In genomic region chr7:82248953-82249695, GRCm38 (mm10) we compare ENCODE assay signal across 20 mouse cellular contexts.
DNase-seq lines count a peak whose midpoint lies in the region; ATAC-seq lines count a peak whose summit lies in the region.
"Had no signal": no experiment of that assay in that cellular context is flagged by ENCODE, and none has a peak within 500 bp of the region (broad histone marks: within the 10 kb centered on the region; RNA-seq: fewer than 3 reads in every experiment).

No protein-coding gene starts in this region.

- no peak overlapping the region for H3K4me3 ChIP-seq in midbrain, embryonic 14.5 days (replicated peaks; ENCODE audit: low read depth, low read length)
- H3K4me3 ChIP-seq in midbrain, embryonic 10.5 days: no peak overlapping the region
- H3K4me3 ChIP-seq: limb, embryonic 15.5 days had no signal

- intact Hi-C loops in left cerebral cortex, postnatal 36 days (cut with DNase I): loop anchor here (5.0 kb wide), 1 partner anchor 72 kb away; no protein-coding TSS in a partner anchor

- ATAC-seq in frontal cortex, adult (ENCODE audit: low TSS enrichment): peak; percentile 80
- ATAC-seq in midbrain, embryonic 14.5 days (ENCODE audit: low FRiP score, low TSS enrichment): no peak
- ATAC-seq: activated CD4-positive, CD25-positive, alpha-beta regulatory T cell, adult 4 months; liver, postnatal 0 days; Patski had no signal

- no peaks in the 10 kb centered on the region for H3K27me3 ChIP-seq in midbrain, embryonic 14.5 days (ENCODE audit: control insufficient read depth, insufficient read depth, low read length)
- H3K27me3 ChIP-seq in midbrain, embryonic 10.5 days (ENCODE audit: low read depth, poor library complexity, severe bottlenecking): no peaks in the 10 kb centered on the region
- H3K27me3 ChIP-seq: limb, embryonic 15.5 days; Patski had no signal

- no peak for DNase-seq in frontal cortex, postnatal 25 days (ENCODE audit: low spot score in 2 of 2)
- DNase-seq in midbrain, embryonic 14.5 days: peak; percentile 24
- DNase-seq in midbrain, embryonic 10.5 days (ENCODE audit: low spot score): no peak
- DNase-seq in left cerebral cortex, postnatal 36 days (ENCODE audit: low spot score in 2 of 2): peak; percentile 15
- DNase-seq in telencephalon, adult 2 months (ENCODE audit: low read depth, low spot score): peak; percentile 51
- DNase-seq in kidney, postnatal 25 days: no peak
- DNase-seq in testis, postnatal 10 days (ENCODE audit: low spot score): no peak
- DNase-seq: adrenal gland, postnatal 36 days; cerebellum, postnatal 14 days; heart, postnatal 14 days; kidney, adult 9 months; kidney, postnatal 4 days; liver, postnatal 0 days; lung, postnatal 14 days; thymus, postnatal 14 days had no signal

- peak overlapping the region; percentile 9; the same call in 1 of the 2 replicates for H3K27ac ChIP-seq in midbrain, embryonic 14.5 days (replicated peaks; ENCODE audit: low read depth, low read length)
- no peak overlapping the region for H3K27ac ChIP-seq in midbrain, embryonic 10.5 days (replicated peaks)
- H3K27ac ChIP-seq: limb, embryonic 15.5 days had no signal

- H3K9me3 ChIP-seq in midbrain, embryonic 14.5 days (ENCODE audit: control insufficient read depth, low read length): no peaks in the 10 kb centered on the region
- no peaks in the 10 kb centered on the region for H3K9me3 ChIP-seq in midbrain, embryonic 10.5 days (replicated peaks)
- H3K9me3 ChIP-seq: limb, embryonic 15.5 days had no signal

- H3K9ac ChIP-seq in midbrain, embryonic 14.5 days (replicated peaks; ENCODE audit: low read length): no peak overlapping the region
- H3K9ac ChIP-seq: limb, embryonic 15.5 days; liver, postnatal 0 days had no signal

- H3K4me2 ChIP-seq in midbrain, embryonic 14.5 days (ENCODE audit: low read length): no peak overlapping the region
- H3K4me2 ChIP-seq: heart, embryonic 11.5 days; limb, embryonic 15.5 days had no signal

- no peaks in the 10 kb centered on the region for H3K4me1 ChIP-seq in midbrain, embryonic 14.5 days (ENCODE audit: control insufficient read depth, insufficient read depth, low read length)
- H3K4me1 ChIP-seq in midbrain, embryonic 10.5 days: no peaks in the 10 kb centered on the region

- no peaks in the 10 kb centered on the region for H3K36me3 ChIP-seq in midbrain, embryonic 14.5 days (ENCODE audit: control insufficient read depth, insufficient read depth, low read length)
- no peaks in the 10 kb centered on the region for H3K36me3 ChIP-seq in midbrain, embryonic 10.5 days
- H3K36me3 ChIP-seq: limb, embryonic 15.5 days had no signal

- 63% methylated on average over 10 of the region's 10 CpGs for WGBS in midbrain, embryonic 14.5 days
- WGBS in midbrain, embryonic 10.5 days: 76% methylated on average over 10 of the region's 10 CpGs

Comparison
In these comparisons a context has a peak if more than half of its experiments do, and no peak if none do; other contexts are left out.
1. DNase-seq: peak in midbrain, embryonic 14.5 days (single experiment), left cerebral cortex, postnatal 36 days (2 of 2) and telencephalon, adult 2 months (single experiment); none in frontal cortex, postnatal 25 days (0 of 2), midbrain, embryonic 10.5 days (single experiment), kidney, postnatal 25 days (0 of 2) and testis, postnatal 10 days (single experiment).